Mouse (Mus musculus) CH12.LX (cell line): ENCODE measurements around the gene Matk. TPM values are rescaled to one million over a fixed set of nuclear protein-coding genes. Genes with fewer than 3 reads are reported as not detected.

Source experiments
- DNase-seq: peaks from one replicate; pipeline ENCODE4 v3.0.0-alpha.2; 2013; ENCODE audit errors: extremely low read depth
- H3K27ac ChIP-seq: 2 replicates; pipeline ENCODE4 v1.5.1; 2012; ENCODE audit warnings: low read depth, mild to moderate bottlenecking, control low read depth, moderate library complexity; ENCODE audit not compliant: insufficient read depth
- H3K27me3 ChIP-seq: replicated peaks from 2 replicates; pipeline ENCODE3; 2012; ENCODE audit warnings: inconsistent platforms
- H3K36me3 ChIP-seq, 2 experiments: replicated peaks in 1 of 2; 2 replicates each; pipeline versions ENCODE3 to v1.6.1; 2012; ENCODE audit warnings: inconsistent platforms in 1 of 2, low read length in 1 of 2, mild to moderate bottlenecking in 1 of 2, mixed read lengths in 1 of 2, moderate library complexity in 1 of 2; ENCODE audit not compliant: control insufficient read depth in 1 of 2, insufficient read depth in 1 of 2
- H3K4me1 ChIP-seq, 2 experiments: 2 replicates each; pipeline ENCODE4 v1.6.1; 2012; ENCODE audit warnings: inconsistent platforms in 1 of 2, moderate library complexity in 1 of 2; ENCODE audit not compliant: insufficient read depth in 2 of 2, control insufficient read depth in 1 of 2
- H3K4me2 ChIP-seq: 2 replicates; pipeline ENCODE4 v1.6.1; 2012; ENCODE audit warnings: low read depth, mild to moderate bottlenecking, control low read depth; ENCODE audit not compliant: poor library complexity, insufficient read depth, severe bottlenecking
- H3K4me3 ChIP-seq, 3 experiments: fragments of 150-350 bp in 1 of 3; sonication (generic) in 1 of 3; replicated peaks in 1 of 3; 2 replicates each; pipeline versions ENCODE3 to v1.5.1; 2011 to 2012; ENCODE audit warnings: low read depth in 2 of 3, low read length in 2 of 3, mild to moderate bottlenecking in 2 of 3, moderate library complexity in 2 of 3, control low read depth in 1 of 3, improper control_type of control experiment in 1 of 3, inconsistent platforms in 1 of 3, mixed read lengths in 1 of 3; ENCODE audit not compliant: poor library complexity in 1 of 3
- H3K79me2 ChIP-seq: replicated peaks from 2 replicates; pipeline ENCODE4 v1.6.1; 2012; ENCODE audit warnings: mild to moderate bottlenecking, moderate library complexity; ENCODE audit not compliant: control insufficient read depth, poor library complexity, insufficient read depth, severe bottlenecking; ENCODE audit errors: extremely low read depth
- H3K9ac ChIP-seq: 2 replicates; pipeline ENCODE4 v1.6.1; 2012; ENCODE audit warnings: low read depth, mild to moderate bottlenecking, control low read depth, moderate library complexity; ENCODE audit not compliant: insufficient read depth
- H3K9me3 ChIP-seq: replicated peaks from 2 replicates; pipeline ENCODE3; 2012; ENCODE audit warnings: low read length, inconsistent platforms, mixed read lengths
- BHLHE40 ChIP-seq: IDR thresholded peaks from 2 replicates; pipeline ENCODE4 v1.6.1; 2011; ENCODE audit warnings: mild to moderate bottlenecking, low read depth, low read length, improper control_type of control experiment
- CHD1 ChIP-seq: IDR thresholded peaks from 2 replicates; pipeline ENCODE4 v1.6.1; 2012; ENCODE audit warnings: low read depth, low read length, improper control_type of control experiment, inconsistent platforms
- CTCF ChIP-seq, 2 experiments: IDR thresholded peaks in 1 of 2; conservative IDR thresholded peaks in 1 of 2; 2 replicates each; pipeline ENCODE4 v1.5.1; 2011 to 2012; ENCODE audit warnings: low read depth in 2 of 2, low read length in 2 of 2, improper control_type of control experiment in 1 of 2, inconsistent platforms in 1 of 2, mild to moderate bottlenecking in 1 of 2, moderate library complexity in 1 of 2
- E2F4 ChIP-seq: IDR thresholded peaks from 2 replicates; pipeline ENCODE4 v1.6.1; 2011; ENCODE audit warnings: low read depth, low read length, improper control_type of control experiment; ENCODE audit not compliant: insufficient replicate concordance
- ELF1 ChIP-seq: IDR thresholded peaks from 2 replicates; pipeline ENCODE4 v1.6.1; 2014; ENCODE audit warnings: low read depth, mild to moderate bottlenecking, inconsistent platforms, low read length, improper control_type of control experiment
- EP300 ChIP-seq: IDR thresholded peaks from 2 replicates; pipeline ENCODE4 v1.6.1; 2011; ENCODE audit warnings: low read length, improper control_type of control experiment
- GABPA ChIP-seq: IDR thresholded peaks from 2 replicates; pipeline ENCODE4 v1.6.1; 2012; ENCODE audit warnings: low read depth, low read length, improper control_type of control experiment, inconsistent platforms; ENCODE audit not compliant: insufficient replicate concordance
- HCFC1 ChIP-seq: IDR thresholded peaks from 2 replicates; pipeline ENCODE4 v1.6.1; 2012; ENCODE audit warnings: low read depth, mild to moderate bottlenecking, inconsistent platforms, low read length, improper control_type of control experiment
- JUN ChIP-seq: IDR thresholded peaks from 2 replicates; pipeline ENCODE4 v1.6.1; 2011; ENCODE audit warnings: low read depth, mild to moderate bottlenecking, low read length, improper control_type of control experiment, moderate library complexity; ENCODE audit not compliant: insufficient read depth
- MAFK ChIP-seq: IDR thresholded peaks from 2 replicates; pipeline ENCODE4 v1.6.1; 2011; ENCODE audit warnings: low read length, improper control_type of control experiment; ENCODE audit not compliant: insufficient replicate concordance
- MAX ChIP-seq: IDR thresholded peaks from 2 replicates; pipeline ENCODE4 v1.6.1; 2011; ENCODE audit warnings: low read length, improper control_type of control experiment
- MAZ ChIP-seq: IDR thresholded peaks from 2 replicates; pipeline ENCODE4 v1.6.1; 2012; ENCODE audit warnings: low read depth, mild to moderate bottlenecking, inconsistent platforms, low read length, improper control_type of control experiment, moderate library complexity
- MEF2A ChIP-seq: IDR thresholded peaks from 2 replicates; pipeline ENCODE4 v1.6.1; 2014; ENCODE audit warnings: low read depth, mild to moderate bottlenecking, inconsistent platforms, low read length, improper control_type of control experiment, borderline replicate concordance
- NELFE ChIP-seq: IDR thresholded peaks from 2 replicates; pipeline ENCODE4 v1.6.1; 2011; ENCODE audit warnings: low read depth, low read length, improper control_type of control experiment
- NRF1 ChIP-seq: IDR thresholded peaks from 2 replicates; pipeline ENCODE4 v1.6.1; 2014; ENCODE audit warnings: low read depth, mild to moderate bottlenecking, inconsistent platforms, low read length, improper control_type of control experiment, moderate library complexity
- PAX5 ChIP-seq: IDR thresholded peaks from 2 replicates; pipeline ENCODE4 v1.6.1; 2012; ENCODE audit warnings: low read length, inconsistent platforms, mixed read lengths
- POLR2A ChIP-seq: IDR thresholded peaks from 2 replicates; pipeline ENCODE4 v1.6.1; 2011; ENCODE audit warnings: low read depth, mild to moderate bottlenecking, improper control_type of control experiment, low read length
- RCOR1 ChIP-seq: conservative IDR thresholded peaks from 2 replicates; pipeline ENCODE4 v1.6.1; 2012; ENCODE audit warnings: low read depth, mild to moderate bottlenecking, inconsistent platforms, low read length, improper control_type of control experiment
- SIN3A ChIP-seq: IDR thresholded peaks from 2 replicates; pipeline ENCODE4 v1.6.1; 2012; ENCODE audit warnings: low read length, improper control_type of control experiment, inconsistent platforms
- TCF12 ChIP-seq: IDR thresholded peaks from 2 replicates; pipeline ENCODE4 v1.6.1; 2014; ENCODE audit warnings: low read depth, mild to moderate bottlenecking, inconsistent platforms, low read length, improper control_type of control experiment
- USF1 ChIP-seq: IDR thresholded peaks from 2 replicates; pipeline ENCODE4 v1.6.1; 2014; ENCODE audit warnings: low read depth, mild to moderate bottlenecking, inconsistent platforms, low read length, improper control_type of control experiment
- USF2 ChIP-seq: conservative IDR thresholded peaks from 2 replicates; pipeline ENCODE4 v1.6.1; 2011; ENCODE audit warnings: low read depth, low read length, improper control_type of control experiment
- ZC3H11A ChIP-seq: IDR thresholded peaks from 2 replicates; pipeline ENCODE4 v1.6.1; 2012; ENCODE audit warnings: low read depth, mild to moderate bottlenecking, inconsistent platforms, low read length, improper control_type of control experiment
- ZKSCAN1 ChIP-seq: IDR thresholded peaks from 2 replicates; pipeline ENCODE4 v1.6.1; 2012; ENCODE audit warnings: low read depth, inconsistent platforms, low read length, improper control_type of control experiment, borderline replicate concordance
- ZMIZ1 ChIP-seq: IDR thresholded peaks from 2 replicates; pipeline ENCODE4 v1.6.1; 2012; ENCODE audit warnings: low read depth, mild to moderate bottlenecking, inconsistent platforms, low read length, improper control_type of control experiment
- ZNF384 ChIP-seq: IDR thresholded peaks from 2 replicates; pipeline ENCODE4 v1.6.1; 2012; ENCODE audit warnings: low read depth, low read length, improper control_type of control experiment, inconsistent platforms
- dilution Hi-C: fragments of 300-500 bp; cut with MboI; formaldehyde crosslinking; loops from 2 replicates; pipeline ENCODE4 v1.14.3; 2020; ENCODE audit warnings: low sequenced_read_pairs; ENCODE audit not compliant: extremely low pct_unique_long_range_greater_than_20kb, extremely low pct_ligation_motif_present
- in situ Hi-C: fragments of 300-500 bp; cut with MboI; formaldehyde crosslinking; loops from 3 replicates; pipeline ENCODE4 v1.14.3; 2019; ENCODE audit warnings: low sequenced_read_pairs, low pct_ligation_motif_present, low pct_unique_long_range_greater_than_20kb, mixed read lengths
- polyA plus RNA-seq: library from polyadenylated mRNA; unstranded; fragments of >175 nt; gene quantifications from 2 replicates; pipeline ENCODE4 v1.2.1, GENCODE M21; 2012; ENCODE audit warnings: low read depth; ENCODE audit not compliant: insufficient read length
- total RNA-seq, 2 experiments: library from RNA; depleted of rRNA; stranded (reverse); fragments of 300-350 nt in 1 of 2; fragments of >200 nt in 1 of 2; gene quantifications; 2 replicates each; pipeline ENCODE4 v1.2.3; 2012 to 2014

Matk gene
- total and polyA plus RNA-seq, 3 experiments = 2.5 to 5.2 (median 3.9) TPM

DNA sequence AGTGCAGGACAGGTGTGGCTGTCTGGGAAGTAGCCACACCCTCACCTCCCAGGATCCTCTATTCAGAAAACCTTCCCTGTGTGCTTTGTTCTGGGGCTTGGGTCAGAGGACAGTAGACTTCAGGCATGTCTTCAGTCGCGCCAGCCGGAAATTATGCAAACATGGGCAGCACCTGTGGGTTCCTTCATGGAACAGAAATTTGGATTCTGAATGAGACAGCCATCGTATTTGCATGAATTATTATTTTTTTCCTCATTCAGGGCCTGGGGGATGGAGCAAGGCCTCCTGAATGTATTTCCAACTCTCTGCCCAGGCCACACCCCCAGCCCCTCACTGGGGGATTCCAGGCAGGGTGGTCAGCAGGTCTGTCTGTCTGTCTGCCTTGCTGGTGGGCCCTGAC lies 8.3 kb downstream of the Matk start (continued):
- TF ChIP-seq ZNF384 (peak; percentile 78), PAX5 (no peak), E2F4 (no peak), EP300 (peak; percentile 83), CTCF (conservative IDR thresholded peaks at IDR 0.05 in 1 of 2, IDR thresholded peaks at IDR 0.05 in 1 of 2; ENCODE audit: low read depth in 2 of 2, low read length in 2 of 2) (no peak), TCF12 (peak; percentile 78; the same call in 1 of the 2 replicates), JUN (peak; percentile 7; the same call in 1 of the 2 replicates), USF2 (no peak), HCFC1 (peak; percentile 29; the same call in 1 of the 2 replicates)
- TF ChIP-seq, all 38 proteins: peak for 18

GRCm38 (mm10) chr10:81265540-81265939 lies 12.8 kb downstream of the Matk start:
- H3K9me3 ChIP-seq = peaks cover 4% of the 10 kb centered on the region
- H3K9ac ChIP-seq = peak overlapping the region; percentile 58
- H3K4me3 ChIP-seq = peak overlapping the region; percentile 31 to 85 (median 84)
- H3K4me1 ChIP-seq = peaks cover 23 to 67% of the 10 kb centered on the region in 2 experiments
- in situ Hi-C loops (no loop called here), dilution Hi-C loops (no loop called here)
- H3K27me3 ChIP-seq = no peaks in the 10 kb centered on the region
- peaks cover 39 to 59% of the 10 kb centered on the region in 2 experiments for H3K36me3 ChIP-seq
- peak overlapping the region; percentile 57 for H3K4me2 ChIP-seq
- DNase-seq = no peak
- TF ChIP-seq MAX (no peak), RCOR1 (no peak), MAFK (no peak), NRF1 (0 out of 2 replicates have a peak, but pooled peaks have one; percentile 3), BHLHE40 (no peak), USF1 (no peak), ZMIZ1 (no peak), CTCF (conservative IDR thresholded peaks at IDR 0.05 in 1 of 2, IDR thresholded peaks at IDR 0.05 in 1 of 2; ENCODE audit: low read depth in 2 of 2, low read length in 2 of 2) (no peak)
- H3K27ac ChIP-seq = no peak overlapping the region
- peaks cover 17% of the 10 kb centered on the region for H3K79me2 ChIP-seq

DNA sequence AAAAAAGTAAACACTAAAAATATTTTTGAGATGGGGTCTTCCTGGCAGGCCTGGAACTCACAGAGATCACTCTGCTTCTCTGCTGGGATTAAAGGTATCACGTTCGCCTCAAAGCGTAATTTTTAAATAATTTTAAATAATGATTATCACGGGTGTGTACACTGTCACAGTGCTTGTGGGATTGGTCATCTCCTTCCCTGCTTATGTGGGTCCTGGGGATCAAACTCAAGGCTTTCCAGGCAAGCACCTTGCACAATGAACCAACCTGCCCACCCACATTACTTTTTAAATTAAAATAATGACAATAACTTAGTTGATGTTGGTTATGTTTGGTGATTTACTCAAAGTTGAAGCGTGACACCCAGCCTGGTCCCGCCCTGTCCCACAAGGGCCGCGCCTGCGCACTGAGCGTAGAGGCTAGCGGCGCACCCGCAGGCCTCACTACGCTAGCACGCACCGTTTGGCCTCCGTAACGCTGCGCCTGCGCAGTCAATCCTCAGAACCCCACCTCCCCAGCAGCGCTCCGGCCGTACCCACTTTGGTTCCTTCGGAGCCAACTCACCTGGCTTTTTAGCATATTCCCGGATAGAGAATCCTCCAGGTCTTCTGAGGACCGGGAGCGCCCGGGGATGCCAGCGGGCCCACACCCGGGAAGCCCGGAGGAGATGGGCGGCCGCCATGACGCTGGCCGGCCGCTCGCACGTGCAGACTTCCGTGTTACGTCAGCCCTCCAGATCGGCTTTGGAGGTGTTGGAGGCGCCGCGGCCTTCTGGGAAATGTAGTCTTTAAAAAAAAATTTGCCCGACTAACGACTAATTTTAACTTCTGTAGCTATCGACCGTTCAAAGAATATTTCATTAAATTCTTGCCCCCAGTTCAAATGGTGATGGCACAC lies 13.7 kb downstream of the Matk start, which contains the start of the genes Mrpl54 and Apba3:
TSS of gene Mrpl54 (minus strand) at position 724 of the 895 bp plus-strand sequence.
TSS of gene Apba3 (plus strand) at position 750 of the 895 bp plus-strand sequence.
- H3K27me3 ChIP-seq = no peaks in the 10 kb centered on the region
- H3K79me2 ChIP-seq = peaks cover 17% of the 10 kb centered on the region
- peak within 1 kb of the TSS; percentile 77 for H3K4me2 ChIP-seq
- H3K9ac ChIP-seq = peak within 1 kb of the TSS; percentile 95
- in situ Hi-C loops = no loop called here
- DNase-seq = peak; percentile 95
- peaks cover 47 to 63% of the 10 kb centered on the region in 2 experiments for H3K36me3 ChIP-seq
- H3K4me3 ChIP-seq = peak within 1 kb of the TSS; percentile 84 to 98 (median 96)
- H3K9me3 ChIP-seq = no peaks in the 10 kb centered on the region
- H3K4me1 ChIP-seq = peaks cover 16 to 58% of the 10 kb centered on the region in 2 experiments
- peak within 1 kb of the TSS; percentile 7; the same call in 1 of the 2 replicates for H3K27ac ChIP-seq
- dilution Hi-C loops = no loop called here
- TF ChIP-seq MEF2A (peak; percentile 70; the same call in 1 of the 2 replicates), MAX (peak; percentile 94), MAZ (0 out of 2 replicates have a peak, but pooled peaks have one; percentile 53), PAX5 (no peak), CHD1 (no peak), ZNF384 (peak; percentile 50), ZC3H11A (no peak), USF2 (no peak), EP300 (no peak), POLR2A (peak; percentile 82; the same call in 1 of the 2 replicates), SIN3A (peak; percentile 93), TCF12 (peak; percentile 85), NELFE (peak; percentile 85), ELF1 (peak; percentile 94), ZKSCAN1 (no peak), GABPA (peak; percentile 34; the same call in 1 of the 2 replicates), JUN (peak; percentile 3; the same call in 1 of the 2 replicates)
